Mouse (Mus musculus) lung, postnatal 25 days (tissue): ENCODE data around the gene Stxbp5l.
"Not testable (repeated sequence)": the region's sequence is repeated elsewhere in the genome, so short reads cannot be mapped to it uniquely, and the experiment has no call there.

Source experiments
- DNase-seq: peaks from one replicate; pipeline ENCODE4 v3.0.0; 2022; ENCODE audit warnings: low spot score

The Stxbp5l gene

GRCm38 (mm10) chr16:37384821-37385344 is at the start of gene Stxbp5l:
TSS of gene Stxbp5l (minus strand) at chr16:37384962.
- peak; percentile 68 for DNase-seq

- no peak for DNase-seq
These were observed 48.8 kb upstream of the Stxbp5l start for GRCm38 (mm10) chr16:37433418-37434204.

GRCm38 (mm10) chr16:37425434-37425833 is 40.7 kb upstream of the Stxbp5l start:
- DNase-seq, result no peak

DNA sequence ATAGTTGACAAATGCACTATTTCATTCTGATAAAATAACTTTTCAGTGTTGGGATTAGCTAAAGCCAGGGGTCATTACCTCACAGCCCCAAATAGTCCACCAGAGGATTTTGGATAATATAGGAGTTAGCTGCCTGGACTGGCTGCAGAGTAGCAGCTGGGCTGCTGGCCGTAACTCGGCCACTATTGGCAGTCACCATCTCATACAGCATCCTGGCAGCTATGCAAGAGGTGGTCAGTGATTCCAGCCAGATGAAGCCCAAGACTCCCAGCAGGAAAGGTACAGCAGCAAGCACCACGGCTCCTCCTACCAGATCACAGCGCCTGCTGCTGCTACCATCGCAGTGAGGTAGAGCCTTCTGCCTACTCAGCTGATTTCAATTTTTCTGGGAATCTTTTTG is 38.1 kb upstream of the Stxbp5l start:
- no peak for DNase-seq

DNA sequence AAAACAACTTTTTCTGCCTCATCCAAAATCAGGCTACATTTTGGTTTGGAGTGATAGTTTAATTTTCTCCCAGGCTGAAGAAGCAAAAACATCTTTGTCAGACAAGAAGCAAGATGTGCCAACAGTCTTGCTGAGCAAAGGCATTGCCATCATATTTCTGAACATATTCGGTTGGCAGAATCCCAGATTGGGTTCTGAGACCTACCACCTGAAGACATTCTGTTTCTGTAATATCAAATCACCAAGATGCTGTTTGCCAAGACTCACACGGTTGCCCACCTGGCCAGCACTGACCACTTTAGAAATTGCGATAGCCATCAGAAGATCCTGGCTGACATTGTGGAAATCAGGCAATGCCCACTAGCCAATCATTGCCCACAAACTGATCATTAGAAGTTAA is 37.1 kb upstream of the Stxbp5l start:
- DNase-seq, result no peak

DNA sequence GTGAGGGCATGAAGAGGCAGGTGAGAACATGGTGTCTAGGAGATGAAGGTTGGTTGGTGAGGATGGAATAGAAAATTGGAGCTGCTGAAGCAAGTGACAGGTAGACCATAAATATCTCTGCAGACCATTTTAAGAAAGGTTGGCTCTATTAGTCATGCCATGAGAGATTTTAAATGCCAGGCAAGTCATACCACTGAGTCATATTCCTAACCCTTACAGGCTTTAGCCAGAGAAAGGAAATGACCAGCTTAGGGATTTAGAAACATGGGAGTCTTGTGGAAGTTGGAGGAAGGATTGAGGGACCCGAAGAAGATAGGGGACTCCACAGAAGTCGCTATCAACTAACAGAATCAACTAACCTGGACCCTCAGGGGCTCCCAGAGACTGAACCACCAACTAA is 35.8 kb upstream of the Stxbp5l start:
- DNase-seq, result no peak

DNA sequence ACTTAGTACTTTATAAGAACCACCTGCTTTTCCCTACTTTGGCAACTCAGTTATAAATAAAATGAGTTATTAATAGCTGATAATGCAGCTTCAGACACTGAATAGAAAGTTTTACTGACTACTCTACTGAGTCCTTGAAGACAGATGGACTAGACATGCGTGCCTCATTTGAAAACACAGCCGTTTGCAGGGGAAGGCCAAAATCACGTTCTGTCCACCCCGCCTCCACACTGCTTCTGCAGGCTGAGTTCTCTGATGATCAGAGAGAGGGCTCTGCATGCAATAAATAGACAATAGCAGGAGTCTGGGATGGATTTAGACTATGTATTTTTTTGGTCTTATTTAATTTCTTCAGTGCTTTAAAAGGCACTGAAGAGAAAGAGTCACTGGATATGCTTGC is 20.8 kb upstream of the Stxbp5l start:
- DNase-seq, result no peak

- no peak for DNase-seq
These were observed 20.2 kb upstream of the Stxbp5l start for GRCm38 (mm10) chr16:37404922-37405321.

DNA sequence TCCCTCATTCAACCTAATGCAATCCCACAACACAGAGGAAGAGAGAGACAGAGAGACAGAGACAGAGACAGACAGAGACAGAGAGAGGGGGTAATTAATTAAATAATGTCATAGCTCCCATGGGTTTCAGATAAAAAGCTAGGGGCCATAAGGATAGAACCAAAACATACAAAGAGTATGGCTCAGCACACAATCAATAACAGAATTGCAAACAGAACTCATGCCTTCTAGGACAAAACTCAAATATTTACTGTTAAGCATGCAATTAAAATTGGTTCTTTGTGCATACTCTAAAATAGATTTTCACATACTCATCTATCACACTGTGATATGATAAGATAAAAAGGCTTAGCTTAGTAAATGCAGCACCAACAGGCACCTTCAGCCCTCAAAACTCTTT is 5.2 kb upstream of the Stxbp5l start:
- no peak for DNase-seq

GRCm38 (mm10) chr16:37389201-37389905 is 4.6 kb upstream of the Stxbp5l start:
- no peak for DNase-seq

- DNase-seq, result no peak
These were observed 393 bp downstream of the Stxbp5l start for GRCm38 (mm10) chr16:37384369-37384768.

DNA sequence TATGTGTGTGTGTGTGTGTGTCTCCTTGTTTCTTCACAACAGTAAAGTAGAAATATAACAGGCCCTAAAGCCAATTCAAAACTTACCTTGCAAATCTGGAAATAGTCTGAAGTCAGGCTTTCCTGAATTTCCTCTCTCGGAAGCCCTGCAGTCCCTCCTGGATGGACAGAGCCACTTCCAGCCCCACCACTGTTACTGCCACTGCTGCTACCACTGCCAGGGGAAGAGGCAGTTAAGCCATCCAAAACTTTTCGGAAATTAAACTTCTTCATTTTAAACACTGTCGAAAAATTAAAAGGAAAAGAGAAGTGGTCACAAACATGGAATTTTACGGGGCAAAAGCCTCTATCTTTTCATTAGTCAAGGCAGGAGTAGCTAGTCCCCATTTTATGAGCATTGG is 1.3 kb downstream of the Stxbp5l start:
- DNase-seq, result no peak

DNA sequence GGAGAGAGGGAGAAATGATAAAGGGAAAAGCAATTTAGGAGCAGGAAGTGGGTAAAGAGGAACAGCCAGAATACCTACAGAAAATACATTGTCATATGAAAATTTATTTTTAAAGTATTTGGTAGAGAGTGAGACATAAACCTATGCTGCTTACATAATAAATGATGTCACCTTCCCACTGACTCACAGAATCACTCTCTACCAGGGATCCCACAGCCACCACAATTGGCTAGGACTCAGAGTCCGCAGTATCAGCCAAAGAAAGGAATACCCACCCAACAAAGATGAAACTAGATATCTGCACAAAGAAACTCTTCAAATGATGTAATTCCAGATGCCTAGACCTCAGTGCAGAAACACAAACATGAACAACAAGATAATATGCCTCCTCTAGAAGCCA is 12.0 kb downstream of the Stxbp5l start:
- no peak for DNase-seq

GRCm38 (mm10) chr16:37367426-37367825 is 17.3 kb downstream of the Stxbp5l start:
- no peak for DNase-seq

DNA sequence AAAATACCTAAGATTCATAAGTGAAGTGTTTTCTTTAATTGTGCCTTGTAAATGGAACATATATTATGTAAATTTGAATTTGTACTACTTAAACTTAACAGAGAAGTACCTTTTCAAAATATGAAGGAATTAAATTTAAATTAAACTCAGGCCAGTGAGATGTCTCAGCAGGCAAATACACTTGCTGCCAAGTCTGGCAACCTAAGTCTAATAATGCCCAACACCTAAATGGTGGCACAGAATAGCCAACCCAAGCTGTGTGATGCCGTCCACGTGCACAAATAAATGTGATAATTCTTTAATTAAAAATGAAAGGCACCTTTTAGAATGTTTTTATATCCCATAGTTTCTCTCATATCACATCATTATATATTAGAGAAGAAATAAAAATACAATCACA is 20.8 kb downstream of the Stxbp5l start:
- DNase-seq, result no peak

DNA sequence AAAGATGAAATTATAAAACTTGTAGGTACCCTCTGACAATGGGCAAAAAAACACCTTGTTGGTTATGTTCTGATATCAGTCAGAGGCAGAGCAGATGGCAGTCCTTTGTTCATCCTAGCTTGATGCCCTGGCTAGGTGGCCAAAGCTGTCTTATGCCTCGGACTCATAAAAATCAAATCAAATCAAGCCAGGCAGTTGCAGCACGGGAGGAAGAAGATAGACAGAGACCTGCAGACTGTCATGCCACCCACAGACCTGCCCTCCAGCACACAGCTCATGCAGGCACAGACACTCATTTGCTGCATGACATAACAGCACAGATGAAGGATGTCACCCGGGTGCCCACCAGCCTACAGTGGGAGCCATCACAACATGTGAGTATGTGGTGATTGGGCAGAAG is 29.1 kb downstream of the Stxbp5l start:
- DNase-seq, result no peak

DNA sequence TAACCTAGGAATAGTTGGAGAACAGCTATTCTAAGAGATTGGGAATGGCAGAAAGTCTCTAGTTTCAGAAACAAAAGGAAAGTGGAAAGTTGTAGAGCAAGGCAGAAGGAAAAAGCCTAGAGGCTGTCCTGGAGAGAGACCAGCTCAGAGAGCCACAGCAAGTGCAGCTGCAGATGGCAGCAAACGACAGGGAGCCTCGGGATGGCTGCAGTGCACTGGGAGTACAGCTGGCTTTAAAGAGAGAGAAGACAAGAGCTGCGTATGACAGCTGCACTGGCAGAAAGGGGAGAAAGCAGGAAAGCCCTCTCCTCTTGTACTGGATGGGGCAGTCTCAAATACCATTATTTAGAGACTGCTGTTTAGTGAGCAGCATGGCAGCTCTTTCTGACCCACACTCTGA is 37.7 kb downstream of the Stxbp5l start:
- no peak for DNase-seq

DNA sequence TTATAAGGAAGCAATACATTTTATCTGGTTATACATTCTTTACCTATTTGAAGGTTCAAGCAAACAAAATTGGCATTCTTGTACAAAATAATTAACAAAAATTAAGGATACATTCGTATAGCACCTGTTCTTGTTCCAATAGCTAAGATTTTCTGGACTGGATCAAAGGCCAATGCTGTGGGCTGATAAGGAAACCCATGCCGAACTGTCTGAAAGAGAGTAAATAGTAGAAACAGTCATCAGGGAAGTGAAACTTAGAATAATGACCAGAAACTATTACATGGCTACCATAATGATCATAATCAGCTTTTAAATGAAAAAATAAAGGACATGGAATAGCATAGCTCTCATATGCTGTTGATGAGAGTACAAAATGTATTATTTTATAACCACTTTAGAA is 39.8 kb downstream of the Stxbp5l start:
- DNase-seq, result no peak

DNA sequence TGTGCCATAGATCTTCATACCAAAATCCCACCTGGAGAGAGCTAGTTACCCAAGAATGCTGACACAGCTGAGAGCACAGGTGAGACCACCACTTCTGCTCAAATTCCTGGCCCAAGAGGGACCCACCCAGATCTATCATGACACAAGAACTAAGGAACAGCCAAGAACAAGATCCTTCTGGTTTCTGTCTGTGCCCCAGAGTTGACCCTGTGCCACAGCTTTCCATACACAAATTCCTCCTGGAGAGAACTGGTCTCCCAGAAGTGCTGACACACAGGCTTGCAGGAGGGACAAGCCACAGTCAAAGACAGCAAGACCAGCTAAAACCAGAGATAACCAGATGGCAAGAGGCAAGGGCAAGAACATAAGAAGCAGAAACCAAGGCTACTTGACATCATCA is 43.3 kb downstream of the Stxbp5l start:
- not testable (repeated sequence) for DNase-seq

GRCm38 (mm10) chr16:37338177-37338576 is 46.6 kb downstream of the Stxbp5l start:
- no peak for DNase-seq

DNA sequence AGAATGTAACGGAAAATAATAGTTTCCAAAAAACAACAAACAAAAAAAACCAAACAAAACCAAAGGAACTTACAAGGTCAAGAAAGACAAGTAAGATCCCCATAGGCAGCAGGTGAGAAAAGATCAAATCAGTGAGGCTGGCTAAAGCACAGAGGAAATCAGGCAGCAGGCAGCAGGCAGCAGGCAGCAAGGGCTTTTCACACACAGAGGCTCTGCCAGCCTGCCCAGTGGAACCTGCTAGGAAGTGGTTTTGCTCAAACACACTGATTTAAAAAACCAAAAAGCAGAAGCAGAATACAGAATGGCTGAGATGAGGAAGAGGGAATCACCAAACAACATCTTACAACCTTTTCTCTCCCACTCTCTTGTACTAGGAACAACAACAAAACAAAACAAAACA is 47.2 kb downstream of the Stxbp5l start:
- no peak for DNase-seq

DNA sequence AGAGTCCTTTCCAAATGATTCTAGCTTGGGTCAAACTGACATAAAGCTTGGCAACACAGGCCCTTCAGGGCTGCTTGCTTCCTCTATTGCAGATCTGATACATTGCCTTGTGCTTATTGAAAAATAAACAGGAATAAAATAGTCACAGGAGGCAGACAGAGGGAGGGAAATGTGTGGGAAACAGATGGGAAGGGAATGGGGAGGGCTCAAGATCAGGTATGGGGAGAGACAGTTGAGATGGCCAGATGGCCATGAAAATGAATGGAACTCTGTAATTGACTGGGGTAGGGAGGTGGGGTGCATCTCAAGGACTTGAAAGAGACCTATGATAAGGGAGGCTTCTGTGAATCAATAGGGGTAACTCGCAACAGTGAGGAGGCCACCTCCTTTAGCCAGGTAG is 80.3 kb downstream of the Stxbp5l start:
- no peak for DNase-seq

DNA sequence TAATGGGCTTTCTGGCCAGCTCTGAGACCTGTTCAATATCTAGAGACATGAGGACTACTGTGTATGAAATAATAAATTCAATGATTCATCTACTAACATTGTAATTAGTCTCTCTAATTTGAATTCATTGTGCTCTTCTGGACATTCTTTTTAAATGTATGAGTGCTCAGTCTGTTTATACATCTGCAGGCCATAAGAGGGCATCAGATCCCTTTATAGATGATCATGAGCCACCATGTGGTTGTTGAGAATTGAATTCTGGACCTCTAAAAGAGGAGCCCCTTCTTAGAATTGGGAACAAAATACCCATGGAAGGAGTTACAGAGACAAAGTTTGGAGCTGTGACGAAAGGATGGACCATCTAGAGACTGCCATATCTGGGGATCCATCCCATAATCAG is 92.2 kb downstream of the Stxbp5l start:
- no peak for DNase-seq
